Mouse (Mus musculus) spleen, adult 18-20 months (tissue): ENCODE data around the gene Mesd.

Source experiments
- DNase-seq, 2 experiments: peaks; one replicate each; pipeline ENCODE4 v3.0.0; 2022; ENCODE audit warnings: mixed read lengths in 2 of 2

Mesd gene

GRCm38 (mm10) chr7:83884021-83884658 is at the start of gene Mesd, which contains the start of gene Tlnrd1:
TSS of gene Mesd (plus strand) at chr7:83884466.
TSS of gene Tlnrd1 (minus strand) at chr7:83884305.
- peak; percentile 83 to 84 for DNase-seq

DNA sequence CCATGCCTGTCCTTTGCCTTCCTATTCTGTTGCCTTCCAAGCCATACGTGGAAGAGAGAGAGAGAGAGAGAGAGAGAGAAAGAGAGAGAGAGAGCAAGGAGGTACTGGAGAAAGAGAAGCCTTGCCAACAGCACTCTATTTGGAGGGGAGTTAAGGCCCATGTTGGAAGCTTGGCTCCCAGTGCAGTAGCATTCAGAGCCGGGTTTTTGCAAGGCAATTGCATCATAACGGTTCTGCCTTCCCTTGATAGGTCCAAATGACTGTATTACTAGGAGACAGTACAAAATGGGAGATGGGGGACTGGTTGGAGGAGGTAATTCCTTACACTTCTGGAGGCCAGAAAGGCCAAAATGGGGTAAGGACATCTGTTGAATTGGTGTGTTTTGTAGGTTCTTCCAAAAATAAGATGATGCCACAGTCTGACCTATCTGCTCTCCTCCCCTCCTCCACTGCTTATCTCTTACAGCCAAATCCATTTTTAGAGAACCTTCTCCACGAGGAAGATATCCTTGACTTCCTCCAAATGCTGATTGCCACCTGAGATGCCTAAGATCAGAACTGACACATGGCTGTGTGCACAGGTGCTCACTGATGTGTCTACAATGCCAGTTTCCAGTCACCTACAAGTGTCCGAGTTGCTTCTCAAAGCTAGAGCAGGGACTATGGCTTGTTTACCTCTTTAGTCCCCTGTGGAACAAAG is 45.6 kb upstream of the Mesd start:
- no peak for DNase-seq

GRCm38 (mm10) chr7:83840076-83840475 is 44.2 kb upstream of the Mesd start:
- no peak for DNase-seq

- no peak for DNase-seq
Observed at GRCm38 (mm10) chr7:83842486-83843259, 41.6 kb upstream of the Mesd start.

- DNase-seq: no peak
Observed at GRCm38 (mm10) chr7:83844807-83845206, 39.5 kb upstream of the Mesd start.

DNA sequence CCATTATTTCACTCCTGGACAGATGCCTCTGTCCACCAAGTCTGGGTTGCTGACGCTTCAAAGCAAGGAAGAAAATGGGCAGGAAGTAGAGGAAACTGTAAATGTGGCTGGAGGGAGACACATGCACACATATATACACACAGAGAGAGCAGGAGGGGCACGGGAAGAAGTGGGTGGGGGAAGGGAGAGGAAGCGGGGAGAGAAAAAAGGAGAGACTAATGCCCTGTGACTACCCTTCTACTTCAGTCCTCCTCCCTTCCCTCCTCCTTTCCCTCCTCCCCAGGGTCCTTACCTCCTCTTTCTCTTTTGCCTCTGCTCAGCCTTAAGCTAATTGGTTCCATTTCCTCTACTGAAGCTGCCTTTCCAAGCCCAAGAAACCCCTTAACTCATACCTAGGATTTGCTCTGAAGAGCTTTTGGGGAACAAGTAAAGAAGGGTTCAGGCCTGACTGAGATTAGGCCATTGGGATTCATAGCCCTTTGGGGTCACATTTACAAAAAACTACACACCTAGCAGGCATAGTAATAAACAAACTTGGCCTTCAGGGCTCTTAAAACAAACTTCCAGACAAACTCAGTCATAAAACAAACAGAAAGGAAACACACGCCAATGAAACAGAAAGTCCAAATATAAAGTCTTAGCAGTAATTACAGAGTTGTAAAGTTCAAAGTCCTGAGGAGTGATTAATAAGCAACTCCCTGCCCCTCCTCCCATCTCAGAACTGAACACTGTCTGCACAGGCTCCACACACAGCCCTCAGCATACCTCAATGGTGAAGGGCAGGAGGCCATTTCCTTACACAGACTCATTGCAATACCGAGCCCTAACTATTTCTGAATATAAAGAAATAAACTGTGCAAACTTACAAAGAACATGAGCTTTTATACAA is 36.8 kb upstream of the Mesd start:
- no peak for DNase-seq

- DNase-seq: no peak
Observed at GRCm38 (mm10) chr7:83851569-83852380, 32.5 kb upstream of the Mesd start.

GRCm38 (mm10) chr7:83852381-83853380 is 31.6 kb upstream of the Mesd start:
- DNase-seq: peak in 1 of 2 experiments; percentile 8

- DNase-seq: no peak
Observed at GRCm38 (mm10) chr7:83855203-83855602, 29.1 kb upstream of the Mesd start.

DNA sequence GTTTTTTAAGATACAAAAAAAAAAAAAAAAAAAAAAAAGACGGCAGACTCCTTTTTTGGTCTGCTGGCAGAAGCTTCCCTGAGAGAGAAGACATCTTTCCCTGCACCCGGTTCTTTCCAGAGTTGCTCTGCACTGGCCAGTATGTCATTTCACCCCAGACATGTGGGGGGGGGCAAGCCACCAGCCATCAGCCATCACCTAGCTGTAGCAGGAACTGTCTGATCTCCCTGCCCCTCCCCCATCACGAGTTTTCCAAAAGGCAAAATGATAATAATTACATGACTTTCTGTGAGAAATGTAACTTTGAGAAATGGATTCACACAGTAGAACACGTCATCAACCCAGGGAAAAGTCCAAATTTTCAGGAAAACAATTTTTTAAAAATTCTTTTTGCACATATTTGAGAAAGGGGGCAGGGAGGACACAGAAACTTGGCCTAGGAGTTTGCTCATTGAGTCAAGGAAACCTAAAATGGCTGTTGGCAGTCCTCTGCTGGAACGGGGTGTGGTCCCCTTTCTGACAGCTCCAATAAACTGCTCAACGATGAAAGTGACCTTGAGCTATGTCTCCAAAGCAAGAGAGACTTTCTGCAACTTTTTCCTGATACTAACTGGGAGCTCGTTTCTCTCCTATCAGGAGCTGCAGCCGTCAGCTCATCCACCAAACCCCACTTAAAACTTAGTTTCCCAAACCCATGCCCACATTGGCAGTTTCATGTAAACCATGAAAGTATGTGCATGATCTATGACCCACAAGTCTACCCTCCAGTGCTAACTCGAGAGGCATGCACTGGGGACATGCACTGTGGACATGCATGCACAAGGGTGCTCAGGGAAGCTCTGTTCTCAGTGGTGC is 27.7 kb upstream of the Mesd start:
- DNase-seq: no peak

GRCm38 (mm10) chr7:83857208-83857488 is 27.1 kb upstream of the Mesd start:
- DNase-seq: no peak

GRCm38 (mm10) chr7:83857921-83858320 is 26.3 kb upstream of the Mesd start:
- no peak for DNase-seq

GRCm38 (mm10) chr7:83859378-83860083 is 24.7 kb upstream of the Mesd start:
- DNase-seq: peak in 1 of 2 experiments; percentile 14

- no peak for DNase-seq
Observed at GRCm38 (mm10) chr7:83863554-83863953, 20.7 kb upstream of the Mesd start.

- no peak for DNase-seq
Observed at GRCm38 (mm10) chr7:83868200-83868599, 16.1 kb upstream of the Mesd start.

DNA sequence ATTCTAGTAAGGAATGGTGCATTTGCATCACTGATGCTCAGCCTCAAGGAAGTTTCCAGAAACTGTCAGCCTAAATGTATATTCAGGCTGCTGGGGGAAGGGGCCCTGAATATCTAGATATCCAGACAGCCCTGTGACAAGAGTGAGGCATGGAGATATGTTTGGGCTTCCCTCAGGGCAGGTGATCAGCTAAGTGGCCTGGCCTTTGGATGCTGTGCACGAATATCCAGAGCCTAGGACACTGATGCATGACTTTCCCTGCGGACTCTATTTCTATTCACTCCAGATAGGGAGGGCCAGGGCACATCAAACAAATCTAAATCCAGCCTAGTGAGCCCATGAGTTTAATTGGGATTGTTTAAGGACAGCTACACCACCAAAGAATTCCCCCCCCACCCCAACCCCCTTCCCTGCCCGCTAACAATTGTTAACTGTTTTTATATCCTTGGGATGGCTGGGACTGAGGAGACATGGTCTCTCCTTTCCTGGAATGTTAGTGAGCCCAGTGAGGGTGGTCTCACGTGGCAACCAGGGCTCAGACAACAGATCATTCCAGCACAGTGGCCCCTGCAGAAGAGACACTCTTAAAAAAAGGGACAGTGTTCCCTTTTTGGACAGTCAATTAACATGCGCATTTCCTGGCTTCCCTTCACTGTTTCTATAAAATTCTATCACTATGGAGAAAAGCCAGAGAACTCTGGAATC is 14.3 kb upstream of the Mesd start:
- no peak for DNase-seq

GRCm38 (mm10) chr7:83877088-83877487 is 7.2 kb upstream of the Mesd start:
- no peak for DNase-seq
